In the genomic region with DNA sequence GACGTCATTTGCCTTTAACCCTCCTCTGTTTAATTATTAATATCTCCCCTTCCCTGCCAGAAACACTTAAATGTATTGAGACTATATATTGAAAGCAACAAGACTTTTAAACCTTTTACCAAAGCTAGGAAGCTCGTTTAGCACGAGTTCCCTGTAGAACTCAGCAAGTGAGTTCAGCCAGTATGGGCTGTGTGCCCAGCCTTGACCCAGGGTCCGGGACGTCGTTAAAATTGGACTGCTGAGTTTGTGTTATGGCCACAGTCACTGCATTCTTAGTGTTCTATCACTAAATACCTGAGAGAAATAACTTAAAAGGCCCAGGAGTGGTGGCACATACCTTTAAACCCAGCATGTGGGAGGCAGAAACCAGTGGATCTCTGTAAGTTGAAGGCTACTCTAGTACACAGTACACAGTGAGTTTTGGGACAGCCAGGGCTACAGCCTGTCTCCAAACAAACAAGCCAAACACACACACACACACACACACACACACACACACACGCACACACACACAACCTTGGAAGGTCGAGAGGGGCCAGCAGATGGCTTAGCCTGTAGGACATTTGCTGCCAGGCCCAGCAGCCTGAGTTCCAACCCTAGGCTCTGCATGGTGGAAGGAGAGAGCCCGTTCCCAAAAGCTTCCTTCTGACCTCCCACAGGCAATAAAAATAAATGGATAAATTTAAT, we compare ENCODE assay signal across 11 mouse cellular contexts. TPM values are rescaled to one million over a fixed set of nuclear protein-coding genes. Genes with fewer than 3 reads are reported as not detected.
DNase-seq lines count a peak whose midpoint lies in the region; ATAC-seq and TF ChIP-seq lines count a peak whose summit lies in the region.
"Had no signal": no experiment of that assay in that cellular context is flagged by ENCODE, and none has a peak within 500 bp of the region (broad histone marks: within the 10 kb centered on the region; RNA-seq: fewer than 3 reads in every experiment).

No protein-coding gene starts in this region.

- ATAC-seq in heart, embryonic 16.5 days (replicated peaks; ENCODE audit: extremely low read depth, insufficient read depth, low FRiP score), result no peak
- ATAC-seq in stomach, embryonic 15.5 days (ENCODE audit: insufficient read depth, low FRiP score, low read depth), result peak; percentile 45; the same call in 1 of the 2 replicates
- no peak for ATAC-seq in stomach, postnatal 0 days (ENCODE audit: low FRiP score, low TSS enrichment)
- ATAC-seq in kidney, embryonic 14.5 days (ENCODE audit: low FRiP score, low TSS enrichment), result peak; percentile 22; the same call in 1 of the 2 replicates
- ATAC-seq in liver, postnatal 0 days, result peak; percentile 70

- no peak overlapping the region for H3K4me2 ChIP-seq in heart, embryonic 16.5 days (ENCODE audit: low read depth, low read length)
- no peak overlapping the region for H3K4me2 ChIP-seq in stomach, embryonic 15.5 days
- H3K4me2 ChIP-seq in stomach, postnatal 0 days (replicated peaks; ENCODE audit: low read depth), result no peak overlapping the region
- H3K4me2 ChIP-seq in kidney, embryonic 14.5 days (replicated peaks; ENCODE audit: low read depth, low read length), result no peak overlapping the region
- peak overlapping the region; percentile 36 for H3K4me2 ChIP-seq in liver, postnatal 0 days (ENCODE audit: low read depth, low read length)

- H3K36me3 ChIP-seq in heart, embryonic 16.5 days (ENCODE audit: control insufficient read depth, insufficient read depth), result no peaks in the 10 kb centered on the region
- no peaks in the 10 kb centered on the region for H3K36me3 ChIP-seq in stomach, embryonic 15.5 days
- H3K36me3 ChIP-seq in stomach, postnatal 0 days (ENCODE audit: control insufficient read depth, insufficient read depth, low read length), result no peaks in the 10 kb centered on the region
- no peaks in the 10 kb centered on the region for H3K36me3 ChIP-seq in kidney, embryonic 14.5 days (ENCODE audit: control insufficient read depth, insufficient read depth, low read length)
- no peaks in the 10 kb centered on the region for H3K36me3 ChIP-seq in liver, postnatal 0 days (replicated peaks; ENCODE audit: insufficient read depth, low read length)

- TF ChIP-seq CTCF in stomach, postnatal 0 days (IDR thresholded peaks at IDR 0.05; ENCODE audit: low read depth), result no peak
- TF ChIP-seq CTCF in liver, postnatal 0 days (IDR thresholded peaks at IDR 0.05; ENCODE audit: low read depth), result no peak

- peak overlapping the region; percentile 59 for H3K27ac ChIP-seq in heart, embryonic 16.5 days (ENCODE audit: low read length)
- peak overlapping the region; percentile 21; the same call in 1 of the 2 replicates for H3K27ac ChIP-seq in stomach, embryonic 15.5 days
- no peak overlapping the region for H3K27ac ChIP-seq in stomach, postnatal 0 days (replicated peaks)
- H3K27ac ChIP-seq in kidney, embryonic 14.5 days (ENCODE audit: low read depth, low read length), result no peak overlapping the region
- peak overlapping the region; percentile 78 for H3K27ac ChIP-seq in liver, postnatal 0 days (ENCODE audit: low read depth)

- no peak overlapping the region for H3K4me3 ChIP-seq in heart, embryonic 16.5 days (ENCODE audit: low read length)
- H3K4me3 ChIP-seq in stomach, embryonic 15.5 days (replicated peaks), result no peak overlapping the region
- H3K4me3 ChIP-seq in stomach, postnatal 0 days (ENCODE audit: low read depth, low read length), result no peak overlapping the region
- H3K4me3 ChIP-seq in kidney, embryonic 14.5 days (ENCODE audit: low read length), result no peak overlapping the region
- H3K4me3 ChIP-seq in liver, postnatal 0 days (ENCODE audit: low read depth, low read length), result no peak overlapping the region

- no peak overlapping the region for H3K9ac ChIP-seq in heart, embryonic 16.5 days (ENCODE audit: low read length)
- H3K9ac ChIP-seq in stomach, embryonic 15.5 days, result no peak overlapping the region
- no peak overlapping the region for H3K9ac ChIP-seq in stomach, postnatal 0 days (ENCODE audit: low read length)
- no peak overlapping the region for H3K9ac ChIP-seq in kidney, embryonic 14.5 days (ENCODE audit: low read depth, low read length)
- no peak overlapping the region for H3K9ac ChIP-seq in liver, postnatal 0 days (replicated peaks)

- H3K9me3 ChIP-seq in heart, embryonic 16.5 days (replicated peaks; ENCODE audit: control insufficient read depth, low read length), result no peaks in the 10 kb centered on the region
- H3K9me3 ChIP-seq in stomach, embryonic 15.5 days, result no peaks in the 10 kb centered on the region
- H3K9me3 ChIP-seq in stomach, postnatal 0 days (ENCODE audit: control insufficient read depth, low read length), result no peaks in the 10 kb centered on the region
- H3K9me3 ChIP-seq in kidney, embryonic 14.5 days (ENCODE audit: control insufficient read depth, low read length), result no peaks in the 10 kb centered on the region
- no peaks in the 10 kb centered on the region for H3K9me3 ChIP-seq in liver, postnatal 0 days (ENCODE audit: low read length)

- H3K27me3 ChIP-seq in heart, embryonic 16.5 days (ENCODE audit: control insufficient read depth, insufficient read depth, low read length), result no peaks in the 10 kb centered on the region
- no peaks in the 10 kb centered on the region for H3K27me3 ChIP-seq in stomach, embryonic 15.5 days (replicated peaks)
- H3K27me3 ChIP-seq in stomach, postnatal 0 days (ENCODE audit: control insufficient read depth, insufficient read depth, low read length), result no peaks in the 10 kb centered on the region
- H3K27me3 ChIP-seq in kidney, embryonic 14.5 days (ENCODE audit: control insufficient read depth, insufficient read depth, low read length), result no peaks in the 10 kb centered on the region
- no peaks in the 10 kb centered on the region for H3K27me3 ChIP-seq in liver, postnatal 0 days (ENCODE audit: insufficient read depth, low read length)

- peaks cover 10% of the 10 kb centered on the region for H3K4me1 ChIP-seq in heart, embryonic 16.5 days (ENCODE audit: control insufficient read depth, insufficient read depth, low read length)
- peaks cover 32% of the 10 kb centered on the region for H3K4me1 ChIP-seq in stomach, embryonic 15.5 days
- H3K4me1 ChIP-seq in stomach, postnatal 0 days (replicated peaks; ENCODE audit: control insufficient read depth, insufficient read depth), result no peaks in the 10 kb centered on the region; the same call in 1 of the 2 replicates
- H3K4me1 ChIP-seq in kidney, embryonic 14.5 days (ENCODE audit: control insufficient read depth, insufficient read depth, low read length), result peaks cover 14% of the 10 kb centered on the region; the same call in 1 of the 2 replicates
- peaks cover 57% of the 10 kb centered on the region for H3K4me1 ChIP-seq in liver, postnatal 0 days (ENCODE audit: insufficient read depth)

- no peak for TF ChIP-seq EP300 in stomach, postnatal 0 days (optimal IDR thresholded peaks at IDR 0.05)
- TF ChIP-seq EP300 in liver, postnatal 0 days (IDR thresholded peaks at IDR 0.05; ENCODE audit: low read depth), result no peak

- WGBS in heart, embryonic 16.5 days, result 56% methylated on average over 9 of the region's 9 CpGs
- WGBS in stomach, embryonic 15.5 days, result 49% methylated on average over 9 of the region's 9 CpGs
- 45% methylated on average over 9 of the region's 9 CpGs for WGBS in stomach, postnatal 0 days
- WGBS in kidney, embryonic 14.5 days, result 57% methylated on average over 9 of the region's 9 CpGs
- 53% methylated on average over 9 of the region's 9 CpGs for WGBS in liver, postnatal 0 days (ENCODE audit: insufficient replicate concordance)

- no peak for DNase-seq in heart, adult 11 months
- no peak for DNase-seq in stomach, postnatal 0 days (ENCODE audit: low spot score)
- no peak for DNase-seq in liver, postnatal 0 days
- no peak for DNase-seq in left cerebral cortex, adult 8-10 months (ENCODE audit: low spot score in 2 of 2)
- DNase-seq in natural killer cell, adult 2 months (ENCODE audit: low spot score in 2 of 2), result no peak
- DNase-seq: gastrocnemius, postnatal 36 days; heart, postnatal 36 days; lung, postnatal 10 days had no signal

RNA-seq across cellular contexts. Expression of a gene that starts 11.7 kb away (rescaled TPM):
- 32.7 and 33.4 TPM in 2 replicates for polyA plus RNA-seq in heart, embryonic 16.5 days (2015; fragmentation: Nextera tagmentation; extraction: Ambion mirVana)
- polyA plus RNA-seq in stomach, embryonic 15.5 days (2015; fragmentation: Nextera tagmentation; extraction: Ambion mirVana), result 61.0 and 62.7 TPM in 2 replicates
- polyA plus RNA-seq in stomach, postnatal 0 days (2015; fragmentation: Nextera tagmentation; extraction: Ambion mirVana), result 61.2 and 62.6 TPM in 2 replicates
- polyA plus RNA-seq in kidney, embryonic 14.5 days (2014; fragmentation: Nextera tagmentation; extraction: Ambion mirVana), result 44.8 and 58.1 TPM in 2 replicates
- 18.6 and 20.8 TPM in 2 replicates for polyA plus RNA-seq in liver, postnatal 0 days (2015; fragmentation: Nextera tagmentation; extraction: Ambion mirVana)
- total RNA-seq in left cerebral cortex, adult 8-10 months (2022), result 10 to 100 TPM; 64.4 to 81.1 (median 79.0) TPM

Comparison
In these comparisons a context has a peak if more than half of its experiments do, and no peak if none do; other contexts are left out.
1. ATAC-seq: peak in stomach, embryonic 15.5 days (single experiment), kidney, embryonic 14.5 days (single experiment) and liver, postnatal 0 days (single experiment); none in heart, embryonic 16.5 days (single experiment) and stomach, postnatal 0 days (single experiment).
2. H3K27ac ChIP-seq: peak in heart, embryonic 16.5 days (single experiment), stomach, embryonic 15.5 days (single experiment) and liver, postnatal 0 days (single experiment); none in stomach, postnatal 0 days (single experiment) and kidney, embryonic 14.5 days (single experiment).